Mouse (Mus musculus): ENCODE data around the gene Enpp6. TPM values are rescaled to one million over a fixed set of nuclear protein-coding genes. Genes with fewer than 3 reads are reported as not detected.

The Enpp6 gene
- polyA plus RNA-seq, 1 experiment from 2014 or later, result 0.29 TPM

DNA sequence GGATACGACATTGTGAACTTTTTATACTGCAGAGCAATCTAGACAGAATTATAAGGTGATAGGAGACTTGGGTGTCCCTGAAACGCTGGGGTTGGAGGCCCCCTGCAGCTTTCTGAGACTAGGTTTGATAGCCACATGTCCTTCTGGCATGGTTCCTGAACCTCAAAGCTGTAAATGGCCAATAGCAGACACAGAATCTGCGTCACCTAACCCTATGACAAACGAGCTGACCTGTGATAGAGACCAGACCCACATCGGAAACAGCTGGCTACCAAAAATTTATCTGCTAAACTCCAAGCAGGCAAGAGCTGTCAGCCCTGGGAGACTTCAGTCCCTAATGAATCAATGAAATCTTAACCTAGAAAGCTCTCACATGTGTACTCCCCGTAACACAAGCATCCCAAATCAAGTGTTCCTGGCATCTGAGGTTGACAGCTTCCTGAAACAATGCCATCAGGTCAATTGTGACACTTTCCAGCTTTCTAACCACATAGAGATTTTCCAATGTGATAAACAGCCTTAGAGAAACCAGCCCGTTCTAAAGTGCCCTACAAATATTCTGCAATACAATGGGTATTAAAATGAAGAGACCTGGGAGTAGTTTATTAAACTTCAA, 74.5 kb downstream of the Enpp6 start:
- H3K4me1 ChIP-seq (ENCODE audit: insufficient read depth), result no peaks in the 10 kb centered on the region
- no peak overlapping the region for H3K4me2 ChIP-seq
- no peaks in the 10 kb centered on the region for H3K36me3 ChIP-seq (ENCODE audit: insufficient read depth)
- 29% methylated on average over 7 of the region's 7 CpGs for WGBS
- no peak for TF ChIP-seq CTCF (IDR thresholded peaks at IDR 0.05; ENCODE audit: low read depth)
- no peak overlapping the region for H3K4me3 ChIP-seq (ENCODE audit: low read depth, low read length)
- no peaks in the 10 kb centered on the region for H3K9me3 ChIP-seq (ENCODE audit: low read depth, low read length)
- H3K27me3 ChIP-seq (ENCODE audit: insufficient read depth, low read length), result 0 out of 2 replicates have a peak, but pooled peaks cover 3% of the 10 kb centered on the region
- DNase-seq (peak; percentile 81), ATAC-seq (ENCODE audit: insufficient read depth) (peak; percentile 78; the same call in 1 of the 2 replicates)
- H3K9ac ChIP-seq, result no peak overlapping the region
- no peak overlapping the region for H3K27ac ChIP-seq (ENCODE audit: low read depth)

- TF ChIP-seq CTCF (IDR thresholded peaks at IDR 0.05; ENCODE audit: low read depth), result no peak
- H3K4me3 ChIP-seq (ENCODE audit: low read depth, low read length), result no peak overlapping the region
- H3K27ac ChIP-seq (ENCODE audit: low read depth), result no peak overlapping the region
- ATAC-seq (ENCODE audit: insufficient read depth) (no peak), DNase-seq (no peak)
- no peaks in the 10 kb centered on the region for H3K9me3 ChIP-seq (ENCODE audit: low read depth, low read length)
- no peaks in the 10 kb centered on the region for H3K36me3 ChIP-seq (ENCODE audit: insufficient read depth)
- WGBS, result 82% methylated on average over 9 of the region's 9 CpGs
- H3K4me2 ChIP-seq, result no peak overlapping the region
- no peak overlapping the region for H3K9ac ChIP-seq
- H3K27me3 ChIP-seq (ENCODE audit: insufficient read depth, low read length), result 0 out of 2 replicates have a peak, but pooled peaks cover 3% of the 10 kb centered on the region
- H3K4me1 ChIP-seq (ENCODE audit: insufficient read depth), result no peaks in the 10 kb centered on the region
These were observed 80.4 kb downstream of the Enpp6 start for GRCm38 (mm10) chr8:47067121-47067520.

GRCm38 (mm10) chr8:47069634-47070033, 82.9 kb downstream of the Enpp6 start:
- Histone ChIP-seq H3K4me2 (no peak overlapping the region), H3K4me3 (ENCODE audit: low read depth, low read length) (no peak overlapping the region), H3K4me1 (ENCODE audit: insufficient read depth) (no peaks in the 10 kb centered on the region), H3K27me3 (ENCODE audit: insufficient read depth, low read length) (0 out of 2 replicates have a peak, but pooled peaks cover 3% of the 10 kb centered on the region), H3K9me3 (ENCODE audit: low read depth, low read length) (no peaks in the 10 kb centered on the region), H3K27ac (ENCODE audit: low read depth) (no peak overlapping the region), H3K9ac (no peak overlapping the region), H3K36me3 (ENCODE audit: insufficient read depth) (no peaks in the 10 kb centered on the region)
- 76% methylated on average over 3 of the region's 3 CpGs for WGBS
- no peak for DNase-seq
- ATAC-seq (ENCODE audit: insufficient read depth), result no peak
- no peak for TF ChIP-seq CTCF (IDR thresholded peaks at IDR 0.05; ENCODE audit: low read depth)

GRCm38 (mm10) chr8:47072001-47072400, 85.3 kb downstream of the Enpp6 start:
- Histone ChIP-seq H3K9ac (no peak overlapping the region), H3K4me1 (ENCODE audit: insufficient read depth) (no peaks in the 10 kb centered on the region), H3K36me3 (ENCODE audit: insufficient read depth) (no peaks in the 10 kb centered on the region), H3K27ac (ENCODE audit: low read depth) (no peak overlapping the region), H3K4me2 (no peak overlapping the region), H3K4me3 (ENCODE audit: low read depth, low read length) (no peak overlapping the region), H3K27me3 (ENCODE audit: insufficient read depth, low read length) (no peaks in the 10 kb centered on the region), H3K9me3 (ENCODE audit: low read depth, low read length) (no peaks in the 10 kb centered on the region; the same call in 1 of the 2 replicates)
- DNase-seq (no peak), ATAC-seq (ENCODE audit: insufficient read depth) (no peak)
- 73% methylated on average over 5 of the region's 5 CpGs for WGBS
- TF ChIP-seq CTCF (IDR thresholded peaks at IDR 0.05; ENCODE audit: low read depth), result no peak

DNA sequence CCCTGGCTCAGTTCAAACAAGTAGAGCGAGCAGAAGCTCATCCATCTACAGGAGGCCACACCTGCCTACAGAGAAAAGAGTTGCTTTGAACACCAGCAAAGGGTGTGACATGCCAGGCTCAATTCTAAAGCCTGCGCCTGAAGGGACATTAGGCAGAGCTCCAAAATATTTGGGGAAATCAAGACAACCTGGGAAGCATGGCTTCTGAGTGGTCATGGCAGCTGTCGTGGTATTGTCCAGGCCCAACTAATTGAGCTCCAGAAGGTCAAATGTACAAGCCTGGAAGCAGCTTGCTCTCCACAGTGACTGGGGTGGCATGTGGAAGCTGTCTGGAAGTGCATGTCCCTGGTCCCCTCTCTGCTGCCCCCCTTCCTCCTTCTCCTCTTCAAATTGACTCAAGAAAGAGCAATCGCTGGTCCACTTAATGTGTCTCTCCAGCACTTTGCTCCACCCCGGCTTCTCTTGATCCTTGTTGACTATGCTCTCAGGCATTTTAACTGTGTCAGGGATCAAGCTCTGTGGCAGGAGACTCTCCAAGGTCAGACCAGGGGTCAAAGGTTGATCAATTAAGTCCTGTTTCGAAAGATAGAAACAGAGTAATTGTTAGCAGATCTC, 89.4 kb downstream of the Enpp6 start:
- ATAC-seq (ENCODE audit: insufficient read depth) (no peak), DNase-seq (no peak)
- TF ChIP-seq CTCF (IDR thresholded peaks at IDR 0.05; ENCODE audit: low read depth), result no peak
- Histone ChIP-seq H3K36me3 (ENCODE audit: insufficient read depth) (no peaks in the 10 kb centered on the region), H3K4me2 (no peak overlapping the region), H3K27me3 (ENCODE audit: insufficient read depth, low read length) (no peaks in the 10 kb centered on the region), H3K4me3 (ENCODE audit: low read depth, low read length) (no peak overlapping the region), H3K27ac (ENCODE audit: low read depth) (no peak overlapping the region), H3K9ac (no peak overlapping the region), H3K4me1 (ENCODE audit: insufficient read depth) (peaks cover 3% of the 10 kb centered on the region; the same call in 1 of the 2 replicates), H3K9me3 (ENCODE audit: low read depth, low read length) (no peaks in the 10 kb centered on the region; the same call in 1 of the 2 replicates)
- WGBS, result 58% methylated on average over 6 of the region's 6 CpGs

GRCm38 (mm10) chr8:47080037-47080436, 93.3 kb downstream of the Enpp6 start:
- H3K9me3 ChIP-seq (ENCODE audit: low read depth, low read length), result no peaks in the 10 kb centered on the region; the same call in 1 of the 2 replicates
- ATAC-seq (ENCODE audit: insufficient read depth) (peak; percentile 63; the same call in 1 of the 2 replicates), DNase-seq (peak; percentile 73)
- no peaks in the 10 kb centered on the region for H3K27me3 ChIP-seq (ENCODE audit: insufficient read depth, low read length)
- TF ChIP-seq CTCF (IDR thresholded peaks at IDR 0.05; ENCODE audit: low read depth), result no peak
- WGBS, result 46% methylated on average over 4 of the region's 4 CpGs
- H3K4me1 ChIP-seq (ENCODE audit: insufficient read depth), result peaks cover 3% of the 10 kb centered on the region; the same call in 1 of the 2 replicates
- H3K36me3 ChIP-seq (ENCODE audit: insufficient read depth), result no peaks in the 10 kb centered on the region
- H3K4me2 ChIP-seq, result no peak overlapping the region
- H3K4me3 ChIP-seq (ENCODE audit: low read depth, low read length), result no peak overlapping the region
- H3K9ac ChIP-seq, result no peak overlapping the region
- no peak overlapping the region for H3K27ac ChIP-seq (ENCODE audit: low read depth)

All from lung, embryonic 14.5 days (tissue).